Mouse (Mus musculus) CH12.LX (cell line): ENCODE measurements around the gene Tescl. TPM values are rescaled to one million over a fixed set of nuclear protein-coding genes. Genes with fewer than 3 reads are reported as not detected.

Experiments used
- DNase-seq: peaks from one replicate; pipeline ENCODE4 v3.0.0-alpha.2; 2013; ENCODE audit errors: extremely low read depth
- H3K27ac ChIP-seq: 2 replicates; pipeline ENCODE4 v1.5.1; 2012; ENCODE audit warnings: low read depth, mild to moderate bottlenecking, control low read depth, moderate library complexity; ENCODE audit not compliant: insufficient read depth
- H3K27me3 ChIP-seq: replicated peaks from 2 replicates; pipeline ENCODE3; 2012; ENCODE audit warnings: inconsistent platforms
- H3K36me3 ChIP-seq, 2 experiments: replicated peaks in 1 of 2; 2 replicates each; pipeline versions ENCODE3 to v1.6.1; 2012; ENCODE audit warnings: inconsistent platforms in 1 of 2, low read length in 1 of 2, mild to moderate bottlenecking in 1 of 2, mixed read lengths in 1 of 2, moderate library complexity in 1 of 2; ENCODE audit not compliant: control insufficient read depth in 1 of 2, insufficient read depth in 1 of 2
- H3K4me1 ChIP-seq, 2 experiments: 2 replicates each; pipeline ENCODE4 v1.6.1; 2012; ENCODE audit warnings: inconsistent platforms in 1 of 2, moderate library complexity in 1 of 2; ENCODE audit not compliant: insufficient read depth in 2 of 2, control insufficient read depth in 1 of 2
- H3K4me2 ChIP-seq: 2 replicates; pipeline ENCODE4 v1.6.1; 2012; ENCODE audit warnings: low read depth, mild to moderate bottlenecking, control low read depth; ENCODE audit not compliant: poor library complexity, insufficient read depth, severe bottlenecking
- H3K4me3 ChIP-seq, 3 experiments: fragments of 150-350 bp in 1 of 3; sonication (generic) in 1 of 3; replicated peaks in 1 of 3; 2 replicates each; pipeline versions ENCODE3 to v1.5.1; 2011 to 2012; ENCODE audit warnings: low read depth in 2 of 3, low read length in 2 of 3, mild to moderate bottlenecking in 2 of 3, moderate library complexity in 2 of 3, control low read depth in 1 of 3, improper control_type of control experiment in 1 of 3, inconsistent platforms in 1 of 3, mixed read lengths in 1 of 3; ENCODE audit not compliant: poor library complexity in 1 of 3
- H3K79me2 ChIP-seq: replicated peaks from 2 replicates; pipeline ENCODE4 v1.6.1; 2012; ENCODE audit warnings: mild to moderate bottlenecking, moderate library complexity; ENCODE audit not compliant: control insufficient read depth, poor library complexity, insufficient read depth, severe bottlenecking; ENCODE audit errors: extremely low read depth
- H3K9ac ChIP-seq: 2 replicates; pipeline ENCODE4 v1.6.1; 2012; ENCODE audit warnings: low read depth, mild to moderate bottlenecking, control low read depth, moderate library complexity; ENCODE audit not compliant: insufficient read depth
- H3K9me3 ChIP-seq: replicated peaks from 2 replicates; pipeline ENCODE3; 2012; ENCODE audit warnings: low read length, inconsistent platforms, mixed read lengths
- CTCF ChIP-seq, 2 experiments: IDR thresholded peaks in 1 of 2; conservative IDR thresholded peaks in 1 of 2; 2 replicates each; pipeline ENCODE4 v1.5.1; 2011 to 2012; ENCODE audit warnings: low read depth in 2 of 2, low read length in 2 of 2, improper control_type of control experiment in 1 of 2, inconsistent platforms in 1 of 2, mild to moderate bottlenecking in 1 of 2, moderate library complexity in 1 of 2
- EP300 ChIP-seq: IDR thresholded peaks from 2 replicates; pipeline ENCODE4 v1.6.1; 2011; ENCODE audit warnings: low read length, improper control_type of control experiment
- HCFC1 ChIP-seq: IDR thresholded peaks from 2 replicates; pipeline ENCODE4 v1.6.1; 2012; ENCODE audit warnings: low read depth, mild to moderate bottlenecking, inconsistent platforms, low read length, improper control_type of control experiment
- MAFK ChIP-seq: IDR thresholded peaks from 2 replicates; pipeline ENCODE4 v1.6.1; 2011; ENCODE audit warnings: low read length, improper control_type of control experiment; ENCODE audit not compliant: insufficient replicate concordance
- MAX ChIP-seq: IDR thresholded peaks from 2 replicates; pipeline ENCODE4 v1.6.1; 2011; ENCODE audit warnings: low read length, improper control_type of control experiment
- MEF2A ChIP-seq: IDR thresholded peaks from 2 replicates; pipeline ENCODE4 v1.6.1; 2014; ENCODE audit warnings: low read depth, mild to moderate bottlenecking, inconsistent platforms, low read length, improper control_type of control experiment, borderline replicate concordance
- NRF1 ChIP-seq: IDR thresholded peaks from 2 replicates; pipeline ENCODE4 v1.6.1; 2014; ENCODE audit warnings: low read depth, mild to moderate bottlenecking, inconsistent platforms, low read length, improper control_type of control experiment, moderate library complexity
- PAX5 ChIP-seq: IDR thresholded peaks from 2 replicates; pipeline ENCODE4 v1.6.1; 2012; ENCODE audit warnings: low read length, inconsistent platforms, mixed read lengths
- POLR2A ChIP-seq: IDR thresholded peaks from 2 replicates; pipeline ENCODE4 v1.6.1; 2011; ENCODE audit warnings: low read depth, mild to moderate bottlenecking, improper control_type of control experiment, low read length
- RAD21 ChIP-seq: IDR thresholded peaks from 2 replicates; pipeline ENCODE4 v1.6.1; 2011; ENCODE audit warnings: low read depth, mild to moderate bottlenecking, low read length, improper control_type of control experiment, moderate library complexity
- TBP ChIP-seq: conservative IDR thresholded peaks from 2 replicates; pipeline ENCODE4 v1.6.1; 2011; ENCODE audit warnings: low read depth, low read length, improper control_type of control experiment
- ZMIZ1 ChIP-seq: IDR thresholded peaks from 2 replicates; pipeline ENCODE4 v1.6.1; 2012; ENCODE audit warnings: low read depth, mild to moderate bottlenecking, inconsistent platforms, low read length, improper control_type of control experiment
- dilution Hi-C: fragments of 300-500 bp; cut with MboI; formaldehyde crosslinking; loops from 2 replicates; pipeline ENCODE4 v1.14.3; 2020; ENCODE audit warnings: low sequenced_read_pairs; ENCODE audit not compliant: extremely low pct_unique_long_range_greater_than_20kb, extremely low pct_ligation_motif_present
- in situ Hi-C: fragments of 300-500 bp; cut with MboI; formaldehyde crosslinking; loops from 3 replicates; pipeline ENCODE4 v1.14.3; 2019; ENCODE audit warnings: low sequenced_read_pairs, low pct_ligation_motif_present, low pct_unique_long_range_greater_than_20kb, mixed read lengths
- polyA plus RNA-seq: library from polyadenylated mRNA; unstranded; fragments of >175 nt; gene quantifications from 2 replicates; pipeline ENCODE4 v1.2.1, GENCODE M21; 2012; ENCODE audit warnings: low read depth; ENCODE audit not compliant: insufficient read length
- total RNA-seq, 2 experiments: library from RNA; depleted of rRNA; stranded (reverse); fragments of 300-350 nt in 1 of 2; fragments of >200 nt in 1 of 2; gene quantifications; 2 replicates each; pipeline ENCODE4 v1.2.3; 2012 to 2014

Gene Tescl
- total and polyA plus RNA-seq, 3 experiments, result not detected

DNA sequence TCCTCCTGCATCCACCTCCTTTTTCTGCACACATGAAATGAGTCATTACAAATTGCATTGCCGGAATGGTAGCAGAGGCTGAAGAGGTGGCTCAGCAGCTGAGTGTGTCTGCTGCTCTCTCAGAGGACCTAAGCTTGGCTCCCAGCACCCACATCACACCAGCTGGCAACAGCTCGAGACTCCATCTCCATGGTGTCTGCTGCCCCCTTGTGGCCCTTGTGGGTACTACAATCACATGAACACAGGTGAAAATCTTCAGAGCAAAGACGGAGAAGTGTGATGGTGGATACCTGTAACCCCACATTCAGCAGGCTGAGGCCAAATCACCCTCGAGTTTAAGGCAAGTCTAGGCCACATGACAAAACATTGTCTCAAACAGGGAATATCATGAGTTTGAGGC is 24.2 kb upstream of the Tescl start:
- in situ Hi-C loops, result no loop called here
- H3K27ac ChIP-seq, result no peak overlapping the region
- no peaks in the 10 kb centered on the region for H3K79me2 ChIP-seq
- TF ChIP-seq TBP, result no peak
- TF ChIP-seq RAD21, result peak; percentile 49
- no peak for TF ChIP-seq PAX5
- no peak for TF ChIP-seq MEF2A
- peak; percentile 35 to 60; a peak in 3 of 4 replicates for TF ChIP-seq CTCF (conservative IDR thresholded peaks at IDR 0.05 in 1 of 2, IDR thresholded peaks at IDR 0.05 in 1 of 2; ENCODE audit: low read depth in 2 of 2, low read length in 2 of 2)
- TF ChIP-seq POLR2A, result no peak
- TF ChIP-seq ZMIZ1, result no peak
- no peak for TF ChIP-seq MAFK
- TF ChIP-seq MAX, result no peak
- TF ChIP-seq, all 38 proteins: peak for 2
- Histone ChIP-seq H3K4me1 (peaks cover 0 to 7% of the 10 kb centered on the region in 2 experiments; a peak in 2 of 4 replicates), H3K27me3 (peaks cover 48% of the 10 kb centered on the region), H3K4me2 (no peak overlapping the region), H3K36me3 (no peaks in the 10 kb centered on the region), H3K9me3 (peaks cover 13% of the 10 kb centered on the region), H3K4me3 (no peak overlapping the region), H3K9ac (no peak overlapping the region)
- DNase-seq, result no peak
- dilution Hi-C loops, result no loop called here

DNA sequence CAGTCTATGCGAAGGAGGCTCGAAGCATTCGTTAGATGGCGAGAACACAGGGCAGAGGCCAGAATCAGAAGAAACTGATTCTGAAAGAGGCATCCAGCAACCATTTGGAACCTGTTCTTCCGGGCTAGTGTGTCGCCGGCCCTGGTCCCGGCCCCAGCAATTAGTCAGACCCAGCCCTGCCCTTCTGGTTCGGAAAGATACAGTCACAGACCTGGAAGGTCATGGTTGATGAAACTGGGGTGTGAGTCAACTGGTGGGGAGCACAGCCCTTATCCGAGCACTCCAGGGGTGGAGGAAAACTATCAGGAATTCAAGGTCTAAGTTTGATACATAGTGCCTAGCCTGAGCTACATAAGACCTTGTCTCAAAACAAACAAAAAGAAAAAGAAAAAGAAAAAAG is 22.3 kb upstream of the Tescl start:
- H3K4me3 ChIP-seq, result no peak overlapping the region
- no peak for DNase-seq
- no peak overlapping the region for H3K4me2 ChIP-seq
- peaks cover 61% of the 10 kb centered on the region for H3K27me3 ChIP-seq
- no peak overlapping the region for H3K27ac ChIP-seq
- H3K4me1 ChIP-seq, result peaks cover 0 to 5% of the 10 kb centered on the region in 2 experiments; a peak in 2 of 4 replicates
- H3K36me3 ChIP-seq, result no peaks in the 10 kb centered on the region
- peaks cover 16% of the 10 kb centered on the region for H3K9me3 ChIP-seq
- H3K79me2 ChIP-seq, result no peaks in the 10 kb centered on the region
- in situ Hi-C loops, result no loop called here
- H3K9ac ChIP-seq, result no peak overlapping the region
- dilution Hi-C loops, result no loop called here
- no peak for TF ChIP-seq HCFC1

DNA sequence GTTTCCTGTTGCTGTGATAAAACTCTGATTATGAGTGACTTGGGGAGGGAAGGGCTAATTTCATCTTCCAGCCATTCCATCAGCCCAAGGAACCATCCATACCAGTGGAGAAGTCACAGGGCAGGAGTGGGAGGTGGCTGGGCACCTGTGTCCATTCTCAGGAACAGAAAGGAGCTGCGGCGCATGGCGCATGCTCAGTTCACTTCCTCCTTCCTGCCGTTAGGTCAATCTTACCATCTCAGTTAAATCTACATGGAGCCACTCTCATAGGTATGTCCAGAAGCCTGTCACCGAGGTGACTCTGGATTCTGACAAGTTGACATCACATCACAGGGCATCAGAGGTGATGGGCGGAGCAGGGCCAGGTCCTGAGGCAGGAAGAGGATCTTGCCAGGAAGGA is 21.9 kb upstream of the Tescl start:
- Histone ChIP-seq H3K9me3 (peaks cover 13% of the 10 kb centered on the region), H3K27me3 (peaks cover 63% of the 10 kb centered on the region), H3K4me1 (peaks cover 0 to 5% of the 10 kb centered on the region in 2 experiments; a peak in 2 of 4 replicates), H3K36me3 (no peaks in the 10 kb centered on the region), H3K4me2 (no peak overlapping the region)
- in situ Hi-C loops (no loop called here), dilution Hi-C loops (no loop called here)
- no peak for DNase-seq
- TF ChIP-seq EP300, result no peak
- peak; percentile 67 for TF ChIP-seq NRF1
- TF ChIP-seq, all 38 proteins: peak for 1
- no peak overlapping the region for H3K9ac ChIP-seq
- H3K79me2 ChIP-seq, result no peaks in the 10 kb centered on the region
- no peak overlapping the region for H3K4me3 ChIP-seq
- no peak overlapping the region for H3K27ac ChIP-seq
